Mouse (Mus musculus) adrenal gland, adult 2 months (tissue): ENCODE measurements around the gene Polr3gl. TPM values are rescaled to one million over a fixed set of nuclear protein-coding genes. Genes with fewer than 3 reads are reported as not detected.

Experiments used
- DNase-seq: peaks from one replicate; pipeline ENCODE4 v3.0.0; 2021
- polyA plus RNA-seq: library from polyadenylated mRNA; depleted of rRNA; stranded (reverse); fragments of >200 nt; gene quantifications from 2 replicates; pipeline ENCODE4 v1.2.3, GENCODE M21; 2012
- total RNA-seq, 2 experiments: library from RNA; stranded (reverse); gene quantifications; 2 replicates each; pipeline ENCODE4 v1.2.3; 2021

Gene Polr3gl
- total and polyA plus RNA-seq, 3 experiments, result 21.4 to 38.5 (median 32.5) TPM

DNA sequence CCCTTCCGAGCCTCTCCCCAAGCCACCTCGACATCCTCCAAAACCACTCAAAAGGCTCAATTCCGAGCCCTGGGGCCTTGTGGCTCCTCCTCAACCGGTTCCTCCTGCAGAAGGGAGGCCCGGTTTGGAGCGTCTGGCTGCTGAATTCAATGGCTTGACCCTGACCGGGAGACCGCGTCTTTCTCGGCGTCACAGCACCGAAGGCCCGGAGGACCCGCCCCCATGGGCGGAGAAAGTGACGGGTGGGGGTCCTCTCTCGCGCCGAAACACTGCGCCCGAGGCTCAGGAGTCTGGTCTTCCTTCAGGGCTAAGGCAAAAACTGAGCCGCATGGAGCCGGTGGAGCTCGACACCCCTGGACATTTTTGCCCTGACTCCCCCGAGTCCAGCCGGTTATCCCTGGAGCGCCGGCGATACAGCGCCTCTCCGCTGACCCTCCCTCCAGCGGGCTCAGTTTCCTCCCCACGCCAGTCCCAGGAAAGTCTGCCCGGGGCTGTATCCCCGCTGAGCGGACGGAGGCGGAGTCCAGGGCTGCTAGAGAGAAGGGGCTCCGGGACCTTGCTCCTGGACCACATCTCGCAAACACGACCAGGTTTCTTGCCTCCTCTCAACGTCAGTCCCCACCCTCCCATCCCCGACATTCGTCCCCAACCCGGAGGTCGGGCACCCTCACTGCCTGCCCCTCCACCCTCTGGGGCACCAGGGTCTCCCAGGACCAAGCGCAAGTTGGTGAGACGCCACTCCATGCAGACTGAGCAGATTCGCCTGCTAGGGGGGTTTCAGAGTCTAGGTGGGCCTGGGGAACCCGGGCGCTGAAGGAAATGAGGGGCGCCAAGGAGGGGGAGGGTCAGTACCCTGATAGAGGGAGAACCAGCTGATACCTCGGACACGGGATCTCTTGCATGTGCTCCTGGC is 4.4 kb upstream of the Polr3gl start:
- peak; percentile 89 for DNase-seq

DNA sequence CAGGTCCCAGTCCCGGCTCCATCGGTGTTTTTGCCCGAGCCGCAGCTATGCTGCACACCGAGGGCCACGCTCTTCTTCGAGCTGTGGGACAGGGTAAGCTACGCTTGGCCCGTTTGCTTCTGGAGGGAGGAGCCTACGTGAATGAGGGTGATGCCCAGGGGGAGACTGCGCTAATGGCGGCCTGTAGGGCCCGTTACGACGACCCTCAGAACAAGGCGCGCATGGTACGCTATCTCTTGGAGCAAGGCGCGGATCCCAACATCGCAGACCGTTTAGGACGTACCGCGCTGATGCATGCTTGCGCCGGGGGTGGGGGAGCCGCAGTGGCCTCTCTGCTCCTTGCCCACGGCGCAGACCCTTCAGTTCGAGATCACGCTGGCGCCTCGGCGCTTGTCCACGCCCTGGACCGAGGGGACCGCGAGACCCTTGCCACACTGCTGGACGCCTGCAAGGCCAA is 3.5 kb upstream of the Polr3gl start:
- peak; percentile 62 for DNase-seq

DNA sequence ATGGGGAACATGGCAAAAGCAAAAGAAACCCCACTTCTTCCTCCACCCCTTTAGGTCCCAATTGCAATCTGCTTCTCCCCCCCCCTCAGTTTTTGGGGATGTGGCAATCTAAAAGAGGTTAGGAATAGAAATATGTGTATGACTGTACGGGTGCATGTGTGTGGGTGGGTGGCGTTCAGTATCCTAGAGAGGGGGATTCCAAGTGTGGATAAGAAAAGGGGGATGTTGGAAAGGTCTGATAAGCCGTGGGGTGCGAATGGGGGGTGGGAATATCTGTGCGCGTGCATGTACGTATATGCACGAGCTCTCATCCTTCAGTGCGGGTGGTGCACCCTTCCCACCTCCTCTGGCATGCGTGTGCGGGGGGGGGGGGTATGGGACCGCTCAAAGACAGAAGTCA is 2.9 kb upstream of the Polr3gl start:
- DNase-seq, result no peak

DNA sequence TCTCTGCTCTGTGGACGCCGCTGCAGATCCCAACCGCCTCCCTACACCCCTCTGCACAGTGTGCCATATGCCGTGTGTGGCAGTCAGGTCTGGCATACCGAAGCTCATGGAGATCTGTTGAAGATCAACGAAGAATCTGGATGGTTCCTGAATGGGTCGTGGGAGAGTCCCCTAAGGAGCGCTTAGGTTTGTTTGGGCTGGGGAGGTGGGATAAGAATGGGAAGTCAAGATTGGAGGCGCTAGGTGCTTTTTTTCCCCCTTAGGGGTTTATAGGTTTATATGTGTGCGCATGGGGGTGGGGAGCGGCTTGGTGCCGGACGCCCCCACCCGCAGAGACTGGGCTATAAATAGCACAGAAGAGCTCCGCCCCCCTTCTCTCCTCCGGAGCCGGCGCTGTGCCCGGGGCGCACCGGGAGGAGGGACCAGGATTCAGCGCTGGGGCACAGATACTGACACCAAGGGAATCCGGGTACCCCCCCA is 2.3 kb upstream of the Polr3gl start, which contains the start of gene Ankrd34a:
Gene Ankrd34a (plus strand): TSS at position 409 of the 480 bp plus-strand sequence.
- peak; percentile 74 for DNase-seq

DNA sequence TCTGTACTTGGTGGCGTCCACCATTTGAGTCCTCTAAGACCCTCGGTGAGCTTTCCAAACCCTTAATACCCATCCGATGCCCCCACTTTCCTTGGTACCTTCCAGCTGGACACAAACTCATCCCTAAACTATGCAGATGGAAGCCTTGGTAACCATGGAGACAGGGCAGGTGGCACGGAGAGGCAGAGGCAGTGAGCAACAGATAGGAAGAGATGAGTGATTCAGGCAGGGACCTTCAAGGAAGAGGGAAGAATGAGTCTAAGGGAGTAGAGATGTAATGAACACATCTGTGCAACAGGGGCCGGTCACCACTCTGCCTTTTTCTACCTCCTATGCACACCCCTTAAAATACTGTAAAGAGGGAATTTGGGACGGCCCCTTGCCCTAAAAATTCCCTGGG is 1.7 kb upstream of the Polr3gl start:
- no peak for DNase-seq

DNA sequence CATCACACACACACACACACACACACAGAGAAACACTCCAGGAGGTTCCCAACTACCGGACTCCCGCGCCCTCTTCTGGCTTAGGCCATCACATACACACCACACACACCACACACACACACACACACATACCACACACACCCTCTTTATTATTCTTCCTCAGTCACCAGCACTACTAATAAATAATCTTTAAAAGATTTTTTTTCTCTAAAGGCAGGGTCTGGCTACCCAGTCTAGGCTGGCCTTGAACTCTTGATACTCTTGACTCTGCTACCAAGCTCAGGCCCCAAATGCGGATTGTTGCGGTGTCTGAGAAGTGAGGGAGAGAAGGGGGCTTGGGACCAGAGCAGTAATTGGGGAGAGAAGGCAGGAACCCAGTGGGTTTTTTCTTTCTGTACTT is 870 bp upstream of the Polr3gl start:
- DNase-seq, result no peak

DNA sequence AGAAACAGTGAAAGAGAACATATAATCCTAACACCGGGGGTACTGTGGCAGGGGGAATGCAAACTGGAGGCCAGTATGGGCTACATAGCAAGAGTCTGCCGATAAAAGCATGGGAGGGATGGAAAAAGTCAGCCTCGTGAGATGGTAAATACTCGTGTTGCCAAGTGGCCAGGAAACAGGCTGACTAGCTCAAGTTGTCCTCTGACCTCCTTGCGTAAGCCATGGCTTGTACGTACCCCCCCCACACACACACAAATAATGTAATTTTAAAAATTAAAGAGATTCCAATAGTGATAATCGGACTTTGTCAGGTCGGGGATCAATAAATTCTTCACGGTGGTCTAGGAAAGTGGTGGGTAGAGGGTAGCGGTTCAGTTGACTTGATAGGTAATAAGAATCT is 607 bp downstream of the Polr3gl start:
- DNase-seq, result no peak

DNA sequence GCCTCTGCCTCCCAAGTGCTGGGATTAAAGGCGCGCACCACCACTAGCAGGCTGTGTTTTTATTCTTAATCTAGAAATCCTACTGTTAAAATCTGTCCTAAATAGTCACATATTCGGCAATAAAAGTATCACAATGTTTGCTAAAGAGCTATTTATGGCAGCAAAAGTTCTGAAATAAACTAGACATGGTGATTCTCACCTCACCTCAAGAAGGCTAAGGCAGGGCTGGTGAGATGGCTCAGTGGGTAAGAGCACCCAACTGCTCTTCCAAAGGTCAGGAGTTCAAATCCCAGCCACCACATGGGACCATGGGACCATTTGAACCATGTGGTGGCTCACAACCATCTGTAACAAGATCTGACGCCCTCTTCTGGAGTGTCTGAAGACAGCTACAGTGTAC is 3.3 kb downstream of the Polr3gl start:
- no peak for DNase-seq

DNA sequence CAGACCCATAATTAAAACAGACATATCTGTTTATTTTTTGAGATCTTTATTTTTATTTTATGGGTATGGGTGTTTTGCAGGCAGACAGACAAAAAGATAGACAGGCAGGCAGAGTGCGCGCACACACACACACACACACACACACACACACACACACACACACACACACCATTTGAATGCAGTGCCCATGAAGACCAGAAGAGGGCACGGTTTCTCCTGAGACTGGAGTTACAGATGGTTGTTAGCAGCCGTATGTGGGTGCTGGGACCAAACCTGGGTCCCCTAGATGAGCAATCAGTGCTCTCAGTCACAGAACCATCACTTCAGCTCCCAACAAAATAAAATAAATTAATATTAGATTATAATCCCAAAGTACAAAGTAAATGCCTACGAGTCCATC is 10.6 kb downstream of the Polr3gl start:
- DNase-seq, result no peak

DNA sequence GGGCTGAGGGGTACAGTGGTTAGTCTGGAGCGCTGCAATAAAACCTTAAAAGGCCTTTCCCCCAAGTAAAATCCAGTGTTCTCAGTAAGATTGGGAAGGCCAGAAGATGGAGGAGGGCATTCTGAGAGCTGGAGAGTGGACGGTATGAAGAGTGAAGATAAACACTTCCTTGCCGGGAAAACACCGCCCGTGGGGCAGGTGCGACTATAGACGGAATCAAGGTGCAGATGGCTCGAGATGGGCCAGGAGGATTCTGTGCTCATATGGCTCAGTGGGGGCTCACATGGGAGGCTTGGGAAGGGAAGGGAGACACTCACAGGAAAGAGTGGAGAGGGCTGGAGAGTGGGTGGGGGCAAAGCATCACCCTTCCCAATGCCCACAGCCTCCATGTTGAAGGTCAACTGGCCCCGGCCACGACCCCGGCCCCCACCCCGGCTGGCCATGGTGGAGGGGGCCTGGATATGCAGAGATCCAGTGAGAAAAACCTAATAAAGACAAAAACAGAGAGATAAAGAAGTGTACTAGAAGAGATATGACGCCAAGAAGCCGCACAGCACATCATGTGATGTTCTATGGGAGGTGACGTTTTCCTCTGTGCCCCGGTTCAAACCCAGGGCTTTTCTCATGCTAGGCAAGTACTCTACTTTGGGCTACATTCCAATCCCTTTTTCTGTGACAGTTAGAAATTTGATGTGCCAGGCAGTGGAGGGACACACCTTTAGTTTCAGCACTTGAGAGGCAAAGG is 12.0 kb downstream of the Polr3gl start:
- DNase-seq, result no peak

DNA sequence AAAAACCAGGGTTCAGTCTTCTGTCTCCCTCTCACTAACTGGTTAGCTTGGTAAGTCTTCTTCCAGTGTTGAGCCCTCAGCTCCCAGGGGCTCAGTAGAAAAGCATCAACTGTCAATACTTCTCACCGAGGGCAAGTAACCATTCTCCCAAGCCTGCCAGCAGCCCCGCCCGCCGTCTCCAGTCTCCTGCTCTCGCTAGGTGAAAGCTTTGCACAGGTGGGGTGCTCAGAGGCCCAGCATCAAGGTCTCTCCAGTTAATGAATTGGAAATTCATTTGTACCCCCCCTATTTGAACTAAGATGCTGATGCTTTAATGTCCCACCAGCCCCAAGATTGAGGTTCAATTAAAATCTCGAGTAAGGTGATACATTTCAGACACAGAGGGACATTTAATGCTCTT is 12.8 kb downstream of the Polr3gl start:
- no peak for DNase-seq

DNA sequence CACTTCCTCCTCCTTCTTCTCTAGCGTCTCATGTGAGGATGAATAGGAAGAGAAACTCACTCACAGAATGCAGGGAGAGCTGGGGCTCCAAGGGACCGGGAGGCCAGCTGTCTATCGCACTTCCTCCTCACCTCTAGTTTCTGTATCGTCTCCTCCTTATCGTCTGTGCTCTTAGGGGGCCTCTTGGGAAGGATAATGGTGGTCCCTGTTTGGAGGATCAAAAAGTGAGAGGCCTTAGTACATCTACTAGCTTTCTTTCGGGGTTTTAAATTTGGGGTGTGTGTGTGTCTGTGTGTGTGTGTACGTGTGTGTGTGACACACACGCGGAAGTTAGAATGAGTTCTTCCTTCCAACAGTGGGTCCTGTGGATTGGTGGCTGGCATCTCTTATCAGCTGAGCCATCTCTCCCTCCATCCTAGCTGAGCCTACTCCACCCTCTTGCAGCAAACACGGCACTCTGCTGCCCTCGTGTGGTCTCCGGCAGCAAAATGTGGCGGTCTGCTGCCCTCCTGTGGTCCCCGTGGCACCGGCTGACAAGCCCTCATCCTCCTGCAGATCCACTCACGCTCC is 14.0 kb downstream of the Polr3gl start:
- peak; percentile 93 for DNase-seq

DNA sequence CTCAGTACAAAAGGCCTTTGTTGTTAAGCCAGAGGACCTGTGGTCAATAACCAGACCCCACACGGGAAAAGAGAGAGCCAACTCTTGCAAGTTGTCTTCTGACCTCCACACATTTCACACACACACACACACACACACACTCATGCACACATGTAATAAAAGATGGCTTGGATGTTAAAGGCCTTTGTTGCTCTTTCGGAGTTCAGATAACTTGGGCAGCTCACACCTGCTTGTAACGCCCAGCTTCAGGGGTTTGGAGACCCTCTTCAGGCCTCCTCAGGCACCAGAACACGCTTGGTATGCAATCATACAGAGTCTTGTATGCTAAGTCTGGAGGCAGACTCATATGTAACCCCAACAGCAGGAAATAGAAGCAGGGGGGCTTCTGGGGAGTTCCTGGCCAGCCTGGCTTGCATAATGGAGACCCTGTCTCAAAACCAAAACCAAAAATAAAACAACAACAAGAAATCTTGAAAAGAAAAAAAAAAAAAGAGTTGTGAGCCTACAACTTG is 14.7 kb downstream of the Polr3gl start:
- DNase-seq, result no peak

DNA sequence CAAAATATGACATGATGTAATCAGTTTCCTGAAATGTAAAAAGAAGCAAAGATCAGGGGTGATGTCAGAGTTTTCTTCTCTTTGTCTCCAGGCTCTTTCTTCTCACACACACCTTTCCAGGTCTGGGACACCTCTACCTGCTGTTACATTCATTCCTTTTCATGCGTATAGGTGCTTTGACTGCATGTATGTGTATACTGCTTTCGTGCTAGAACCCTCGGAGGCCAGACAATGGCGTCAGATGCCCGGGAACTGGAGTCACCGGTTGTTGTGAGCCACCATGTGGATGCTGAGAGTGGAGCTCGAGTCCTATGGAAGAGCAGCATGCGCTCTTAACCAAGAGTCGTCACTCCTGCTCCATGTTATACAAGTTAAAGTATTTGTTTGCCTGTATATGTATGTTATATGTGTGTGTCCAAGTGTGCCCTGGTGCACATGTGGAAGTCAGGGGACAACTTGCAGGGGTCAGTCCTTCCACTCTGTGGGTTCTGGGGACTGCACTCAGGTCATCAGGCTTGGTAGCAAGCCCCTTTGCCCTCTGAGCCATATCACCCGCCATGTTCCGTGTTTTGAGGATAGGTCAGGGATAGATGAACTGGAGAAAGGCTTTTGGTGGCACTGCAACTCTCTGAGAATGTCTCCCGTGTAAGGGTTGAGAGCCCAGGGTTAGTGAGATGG is 15.3 kb downstream of the Polr3gl start:
- no peak for DNase-seq

DNA sequence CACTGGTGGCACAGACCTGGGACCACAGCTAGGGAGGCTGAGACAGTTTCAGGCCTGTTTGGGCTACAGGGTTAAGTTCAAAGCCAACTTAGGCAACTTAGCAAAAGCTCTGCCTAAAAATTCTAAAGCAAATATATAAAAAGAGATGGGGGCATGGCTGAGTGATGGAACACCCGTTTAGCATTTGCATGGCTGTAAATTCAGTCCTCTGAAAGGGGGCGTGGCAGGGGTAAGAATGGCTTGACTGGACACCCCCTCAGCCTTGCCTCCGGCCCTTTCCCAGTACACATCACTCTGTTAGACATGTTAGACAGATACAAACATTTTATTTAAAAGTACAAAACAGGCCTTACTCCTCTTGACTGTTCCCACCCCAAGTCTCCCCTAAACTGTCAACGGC is 16.4 kb downstream of the Polr3gl start:
- DNase-seq, result no peak

DNA sequence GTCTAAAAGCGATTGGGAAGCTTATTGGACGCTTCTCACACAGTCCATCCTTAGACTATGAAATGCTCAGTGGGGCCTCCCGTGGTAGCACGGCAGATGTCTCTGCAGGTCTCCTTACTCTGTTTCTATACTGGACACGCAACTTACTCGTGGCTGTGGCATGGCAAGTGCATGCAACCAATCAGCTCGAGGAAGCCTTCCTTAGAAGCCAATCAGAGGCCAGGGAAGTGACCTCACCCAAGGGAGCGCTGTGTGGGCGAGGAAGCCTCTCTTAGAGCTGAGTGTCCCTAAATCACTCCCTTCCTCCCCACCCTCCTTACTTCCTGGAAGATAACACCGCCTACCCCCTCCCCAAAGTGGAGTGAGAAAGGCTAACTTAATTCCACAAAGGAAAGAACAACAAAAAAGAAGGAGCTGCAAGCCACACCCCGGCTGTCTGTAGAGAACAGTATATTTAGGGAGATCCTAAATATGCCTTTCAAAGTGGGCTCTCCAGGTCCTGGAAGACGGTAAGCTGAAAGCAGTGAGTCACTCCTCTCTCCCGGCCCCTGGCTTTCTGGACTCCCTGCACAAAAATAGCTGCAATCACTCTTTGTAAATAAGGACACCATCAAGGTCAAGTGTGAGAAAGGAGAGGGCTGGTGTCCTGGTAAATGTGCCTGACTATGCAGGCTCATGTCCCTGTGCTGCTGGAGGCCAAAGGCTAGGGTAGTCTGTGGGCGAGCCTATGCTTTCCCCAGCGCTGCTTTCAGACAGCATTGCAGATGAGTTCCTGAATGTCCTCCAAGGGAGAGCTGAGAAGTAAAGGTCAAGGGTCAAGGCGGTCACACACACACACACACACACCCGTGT is 17.1 kb downstream of the Polr3gl start, which contains the start of gene Gm16253:
Gene Gm16253 (plus strand): TSS at position 295 of the 852 bp plus-strand sequence.
- DNase-seq, result peak; percentile 94

DNA sequence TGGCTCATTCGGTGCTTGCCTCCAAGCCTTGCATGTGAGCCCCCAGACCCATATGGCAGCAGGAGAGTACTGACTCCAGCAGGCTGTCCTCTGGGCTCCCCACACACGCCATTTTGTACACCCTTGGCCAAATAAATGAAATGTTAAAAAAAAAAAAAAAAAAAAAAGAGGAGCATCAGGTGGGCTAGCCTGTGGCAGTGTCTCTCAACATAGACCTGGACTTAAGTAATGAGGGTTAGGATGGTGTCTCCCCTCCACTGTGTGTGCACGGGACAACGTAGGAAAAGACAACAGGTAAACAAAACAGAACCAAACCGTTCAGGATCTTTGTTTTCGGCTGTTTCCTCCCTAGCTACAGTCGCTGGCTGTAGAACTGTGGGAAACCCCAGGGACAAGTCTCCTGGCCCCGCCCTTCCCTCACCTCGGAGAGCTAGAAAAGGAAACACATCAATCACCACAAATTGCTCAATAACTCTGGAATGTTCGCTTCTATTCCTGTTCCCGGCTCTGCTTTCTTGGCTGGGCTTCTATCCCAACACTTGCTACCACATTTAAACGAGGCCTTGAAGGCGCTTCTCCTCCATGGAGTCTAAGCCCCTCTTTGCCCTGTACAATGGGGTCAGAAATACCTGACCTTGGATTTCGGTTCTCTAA is 17.8 kb downstream of the Polr3gl start:
- peak; percentile 89 for DNase-seq

DNA sequence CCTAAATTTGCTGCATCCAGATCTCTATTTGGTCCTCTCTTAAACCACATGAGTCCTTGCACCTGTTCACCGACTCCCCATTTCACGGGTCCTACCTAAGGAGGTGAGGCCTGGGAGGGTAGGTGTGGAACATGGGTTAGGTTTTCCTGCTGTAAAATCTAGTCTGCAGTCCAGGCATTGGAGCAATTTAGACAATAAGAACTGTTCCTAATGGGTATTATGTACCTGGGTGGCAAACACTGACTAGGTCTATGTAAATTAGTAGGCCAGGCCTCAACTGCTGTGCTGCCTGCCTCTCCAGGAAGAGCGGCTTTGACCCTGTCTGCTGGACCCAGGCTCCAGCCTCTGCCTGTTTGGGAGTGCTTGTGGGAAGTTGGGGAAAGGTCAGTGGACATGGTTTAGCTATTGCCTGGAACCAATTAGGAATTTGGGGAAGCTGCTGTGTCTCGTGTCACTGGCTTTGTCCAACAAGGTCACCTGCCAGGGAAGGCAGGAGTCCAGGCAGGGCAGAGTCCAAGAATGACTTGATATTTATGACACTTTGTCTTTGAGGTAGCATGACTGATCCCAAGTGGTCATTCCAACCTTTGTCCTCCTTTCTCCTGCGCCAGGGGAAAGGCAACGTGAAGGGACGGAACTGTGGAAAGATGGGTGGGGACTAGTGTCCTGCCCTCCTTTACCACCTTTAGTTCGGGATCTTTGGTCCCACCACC is 18.6 kb downstream of the Polr3gl start:
- DNase-seq, result peak; percentile 73
